In the genomic region with DNA sequence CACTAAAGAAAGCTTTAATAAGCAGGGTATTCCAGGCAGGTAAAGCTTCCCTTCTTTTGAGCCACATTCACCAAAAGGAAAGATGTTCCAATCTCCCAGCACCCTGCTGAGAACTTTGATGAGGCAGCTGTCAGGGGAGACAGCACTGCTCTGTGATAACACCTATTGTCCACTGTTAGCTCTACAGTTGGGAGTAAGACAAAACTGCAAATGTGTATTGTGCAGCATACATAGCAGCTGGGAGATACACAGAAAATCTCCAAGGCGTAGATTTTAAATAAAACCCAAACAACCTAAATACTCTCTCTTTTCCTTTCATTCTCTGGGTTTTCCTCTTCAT, we compare ENCODE assay signal across 20 mouse cellular contexts.
DNase-seq lines count a peak whose midpoint lies in the region; ATAC-seq and TF ChIP-seq lines count a peak whose summit lies in the region.
"Had no signal": no experiment of that assay in that cellular context is flagged by ENCODE, and none has a peak within 500 bp of the region (broad histone marks: within the 10 kb centered on the region; RNA-seq: fewer than 3 reads in every experiment).

No protein-coding gene starts in this region.

- no peak overlapping the region for H3K4me3 ChIP-seq in hindbrain, embryonic 15.5 days
- H3K4me3 ChIP-seq in hindbrain, embryonic 11.5 days (ENCODE audit: low read depth, low read length) = no peak overlapping the region
- H3K4me3 ChIP-seq in forebrain, postnatal 0 days (ENCODE audit: low read depth, low read length) = no peak overlapping the region
- H3K4me3 ChIP-seq: embryonic facial prominence, embryonic 10.5 days; heart, adult 2 months; heart, embryonic 13.5 days; liver, embryonic 13.5 days had no signal

- peak; percentile 56; the same call in 1 of the 2 replicates for ATAC-seq in hindbrain, embryonic 15.5 days (ENCODE audit: low FRiP score, low read depth)
- ATAC-seq in hindbrain, embryonic 11.5 days (ENCODE audit: low FRiP score) = no peak
- ATAC-seq in forebrain, postnatal 0 days = peak; percentile 42
- ATAC-seq: intestine, postnatal 0 days had no signal

- H3K4me2 ChIP-seq in hindbrain, embryonic 15.5 days = no peak overlapping the region
- no peak overlapping the region for H3K4me2 ChIP-seq in hindbrain, embryonic 11.5 days (replicated peaks; ENCODE audit: low read depth, low read length)
- H3K4me2 ChIP-seq in forebrain, postnatal 0 days (ENCODE audit: low read depth) = no peak overlapping the region
- H3K4me2 ChIP-seq: heart, embryonic 13.5 days; hindbrain, embryonic 14.5 days; liver, embryonic 13.5 days had no signal

- TF ChIP-seq CTCF in forebrain, postnatal 0 days (IDR thresholded peaks at IDR 0.05; ENCODE audit: low read depth) = no peak

- DNase-seq in cerebellum, adult 9-10 months = peak; percentile 0
- no peak for DNase-seq in cerebellum, adult 11-12 months
- DNase-seq in hindbrain, embryonic 11.5 days (ENCODE audit: low spot score) = no peak
- DNase-seq in R1 (ENCODE audit: low read depth, low spot score) = peak; percentile 4
- peak; percentile 44 for DNase-seq in forebrain, postnatal 0 days
- no peak for DNase-seq in layer of hippocampus, adult 8-10 months (ENCODE audit: low spot score in 2 of 2)
- DNase-seq in lung, postnatal 14 days = no peak
- DNase-seq: adrenal gland, postnatal 14 days; gastrocnemius, postnatal 36 days; heart, adult 2 months; heart, postnatal 14 days; kidney, postnatal 36 days; liver, embryonic 13.5 days; lung, adult 2 months; right cerebral cortex, postnatal 14 days had no signal

- 53% methylated on average over 1 of the region's 1 CpGs for WGBS in hindbrain, embryonic 15.5 days
- WGBS in hindbrain, embryonic 11.5 days = 73% methylated on average over 1 of the region's 1 CpGs
- WGBS in forebrain, postnatal 0 days = 70% methylated on average over 1 of the region's 1 CpGs

- H3K9ac ChIP-seq in hindbrain, embryonic 15.5 days = no peak overlapping the region
- H3K9ac ChIP-seq in hindbrain, embryonic 11.5 days (ENCODE audit: low read depth, low read length) = no peak overlapping the region
- H3K9ac ChIP-seq in forebrain, postnatal 0 days = no peak overlapping the region
- H3K9ac ChIP-seq: heart, embryonic 13.5 days; hindbrain, embryonic 14.5 days; liver, embryonic 13.5 days had no signal

- H3K27me3 ChIP-seq in hindbrain, embryonic 15.5 days = no peaks in the 10 kb centered on the region
- no peaks in the 10 kb centered on the region for H3K27me3 ChIP-seq in hindbrain, embryonic 11.5 days (ENCODE audit: control insufficient read depth, insufficient read depth, low read length)
- no peaks in the 10 kb centered on the region for H3K27me3 ChIP-seq in forebrain, postnatal 0 days (ENCODE audit: insufficient read depth, low read length)
- H3K27me3 ChIP-seq: heart, embryonic 13.5 days; liver, embryonic 13.5 days had no signal

- no peak overlapping the region for H3K27ac ChIP-seq in hindbrain, embryonic 15.5 days (replicated peaks)
- no peak overlapping the region for H3K27ac ChIP-seq in hindbrain, embryonic 11.5 days (ENCODE audit: low read depth, low read length)
- no peak overlapping the region for H3K27ac ChIP-seq in forebrain, postnatal 0 days (ENCODE audit: low read depth, low read length)
- H3K27ac ChIP-seq: embryonic facial prominence, embryonic 10.5 days; heart, adult 2 months; heart, embryonic 13.5 days; hindbrain, embryonic 14.5 days; liver, embryonic 13.5 days had no signal

- no peaks in the 10 kb centered on the region for H3K9me3 ChIP-seq in hindbrain, embryonic 15.5 days
- H3K9me3 ChIP-seq in hindbrain, embryonic 11.5 days (ENCODE audit: control insufficient read depth, low read length) = no peaks in the 10 kb centered on the region
- no peaks in the 10 kb centered on the region for H3K9me3 ChIP-seq in forebrain, postnatal 0 days (ENCODE audit: low read length)
- H3K9me3 ChIP-seq: embryonic facial prominence, embryonic 10.5 days; heart, embryonic 13.5 days; liver, embryonic 13.5 days had no signal

- no peaks in the 10 kb centered on the region for H3K36me3 ChIP-seq in hindbrain, embryonic 15.5 days
- no peaks in the 10 kb centered on the region for H3K36me3 ChIP-seq in hindbrain, embryonic 11.5 days (ENCODE audit: control insufficient read depth, insufficient read depth, low read length)
- no peaks in the 10 kb centered on the region for H3K36me3 ChIP-seq in forebrain, postnatal 0 days (ENCODE audit: insufficient read depth)
- H3K36me3 ChIP-seq: embryonic facial prominence, embryonic 10.5 days; heart, embryonic 13.5 days; liver, embryonic 13.5 days had no signal

- no peaks in the 10 kb centered on the region for H3K4me1 ChIP-seq in hindbrain, embryonic 15.5 days (replicated peaks)
- H3K4me1 ChIP-seq in hindbrain, embryonic 11.5 days (replicated peaks; ENCODE audit: control insufficient read depth, insufficient read depth, low read length) = no peaks in the 10 kb centered on the region
- H3K4me1 ChIP-seq in forebrain, postnatal 0 days (ENCODE audit: insufficient read depth) = no peaks in the 10 kb centered on the region
- H3K4me1 ChIP-seq: heart, embryonic 13.5 days; liver, embryonic 13.5 days had no signal

Comparison
In these comparisons a context has a peak if more than half of its experiments do, and no peak if none do; other contexts are left out.
1. DNase-seq: peak in cerebellum, adult 9-10 months (single experiment), R1 (single experiment) and forebrain, postnatal 0 days (single experiment); none in cerebellum, adult 11-12 months (single experiment), hindbrain, embryonic 11.5 days (single experiment), layer of hippocampus, adult 8-10 months (0 of 2) and lung, postnatal 14 days (single experiment).